Mouse (Mus musculus) heart, postnatal 0 days (tissue): ENCODE results near the gene Pstpip1. TPM values are rescaled to one million over a fixed set of nuclear protein-coding genes. Genes with fewer than 3 reads are reported as not detected.

Experiments
- ATAC-seq: fragments of 200-750 bp; cut with Nextera tagmentation; 2 replicates; pipeline ENCODE4 v1.8.0; 2017; ENCODE audit warnings: low read depth, moderate number of reproducible peaks, moderate library complexity; ENCODE audit not compliant: insufficient read depth
- DNase-seq: peaks from one replicate; pipeline ENCODE4 v3.0.0-alpha.2; 2016; ENCODE audit warnings: low spot score
- H3K27ac ChIP-seq: fragments of 300-500 bp; sonication (generic); 2 replicates; pipeline ENCODE4 v1.5.1; 2014; ENCODE audit warnings: low read depth, mild to moderate bottlenecking
- H3K27me3 ChIP-seq: fragments of 300-500 bp; sonication (generic); 2 replicates; pipeline ENCODE4 v1.6.1; 2014; ENCODE audit warnings: low read length, mixed read lengths; ENCODE audit not compliant: control insufficient read depth, insufficient read depth
- H3K36me3 ChIP-seq: fragments of 300-500 bp; sonication (generic); replicated peaks from 2 replicates; pipeline ENCODE4 v1.6.1; 2014; ENCODE audit warnings: low read length, mixed read lengths; ENCODE audit not compliant: control insufficient read depth, insufficient read depth
- H3K4me1 ChIP-seq: fragments of 300-500 bp; sonication (generic); 2 replicates; pipeline ENCODE4 v1.6.1; 2014; ENCODE audit warnings: antibody characterized with exemption; ENCODE audit not compliant: control insufficient read depth, insufficient read depth
- H3K4me2 ChIP-seq: fragments of 300-500 bp; sonication (generic); 2 replicates; pipeline ENCODE4 v1.6.1; 2014; ENCODE audit warnings: low read depth, mild to moderate bottlenecking, low read length, moderate library complexity
- H3K4me3 ChIP-seq: fragments of 300-500 bp; sonication (generic); 2 replicates; pipeline ENCODE4 v1.5.1; 2014; ENCODE audit warnings: low read depth, low read length
- H3K9ac ChIP-seq: fragments of 300-500 bp; sonication (generic); replicated peaks from 2 replicates; pipeline ENCODE4 v1.6.1; 2014; ENCODE audit warnings: low read depth, low read length, mixed read lengths
- H3K9me3 ChIP-seq: fragments of 300-500 bp; sonication (generic); replicated peaks from 2 replicates; pipeline ENCODE4 v1.6.1; 2016; ENCODE audit warnings: low read length; ENCODE audit not compliant: control insufficient read depth
- CTCF ChIP-seq: IDR thresholded peaks from 2 replicates; pipeline ENCODE4 v1.5.1; 2016; ENCODE audit warnings: antibody characterized with exemption, control low read depth, low read depth
- EP300 ChIP-seq: IDR thresholded peaks from 2 replicates; pipeline ENCODE4 v1.6.1; 2016; ENCODE audit warnings: antibody characterized with exemption, low read depth
- WGBS: fragments of 180-500 bp; shearing (Covaris S2); extraction: QIAGEN DNeasy Blood & Tissue Kit; methylation state at CpG from one replicate; pipeline ENCODE4 v1.1.7; 2014; 5-methylcytosine and 5-hydroxymethylcytosine counted together
- polyA plus RNA-seq: library from polyadenylated mRNA; unstranded; fragments of >200 nt; fragmentation: Nextera tagmentation; extraction: Ambion mirVana; gene quantifications from 2 replicates; pipeline ENCODE4 v1.2.1, GENCODE M21; 2015
- total RNA-seq: library from RNA; depleted of rRNA; stranded (reverse); fragments of >200 nt; gene quantifications from 2 replicates; pipeline ENCODE4 v1.2.3, GENCODE M21; 2014; ENCODE audit warnings: low replicate concordance; rRNA removed

Pstpip1 gene
- total and polyA plus RNA-seq, 2 experiments from 2014 or later, result 1.4 to 2.9 TPM

DNA sequence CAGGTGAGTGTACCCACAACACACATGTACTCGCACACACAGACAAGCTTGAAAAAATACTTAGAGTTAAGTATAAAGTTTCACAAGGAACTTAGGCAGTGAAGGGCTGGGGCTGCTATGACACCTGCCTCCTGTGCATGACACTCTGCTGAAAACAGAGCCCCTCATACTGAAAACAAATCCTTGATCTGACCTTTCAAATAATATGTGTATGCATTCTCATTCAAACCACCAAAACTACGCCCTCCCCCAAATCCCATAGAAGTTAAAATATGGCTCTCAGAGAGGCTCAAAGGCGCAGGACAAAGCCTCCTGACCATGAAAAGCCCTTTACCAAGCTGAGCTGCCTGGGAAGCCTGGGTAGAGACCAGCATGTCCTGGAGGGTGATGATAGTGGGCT lies 85.6 kb downstream of the Pstpip1 start:
- Histone ChIP-seq H3K9ac (no peak overlapping the region), H3K36me3 (no peaks in the 10 kb centered on the region), H3K4me2 (no peak overlapping the region), H3K27me3 (no peaks in the 10 kb centered on the region), H3K4me1 (peaks cover 6% of the 10 kb centered on the region), H3K4me3 (no peak overlapping the region), H3K9me3 (no peaks in the 10 kb centered on the region), H3K27ac (no peak overlapping the region)
- no peak for TF ChIP-seq CTCF
- no peak for TF ChIP-seq EP300
- WGBS, result 84% methylated on average over 3 of the region's 3 CpGs
- ATAC-seq (no peak), DNase-seq (no peak)

DNA sequence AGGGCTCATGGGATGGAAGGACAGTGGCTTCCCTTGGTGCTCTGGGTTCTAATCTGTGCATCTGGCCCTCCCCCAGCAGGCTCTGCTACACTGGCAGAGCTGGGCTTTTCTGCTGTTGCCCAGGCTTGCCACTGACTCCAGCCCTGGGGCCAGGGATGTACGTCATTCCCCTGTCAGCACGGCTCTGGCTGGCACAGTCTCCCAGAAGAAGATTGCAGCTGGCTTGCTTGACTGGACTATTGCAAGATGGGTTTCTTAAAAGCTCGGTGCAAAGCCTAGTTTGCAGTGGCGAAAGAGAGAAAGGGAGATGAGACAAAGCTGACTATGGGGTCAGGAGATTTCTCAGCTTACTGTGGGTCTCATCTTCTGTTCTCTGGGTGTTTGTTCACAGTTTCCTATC lies 87.6 kb downstream of the Pstpip1 start:
- H3K4me3 ChIP-seq, result no peak overlapping the region

More for the DNA sequence above, 87.6 kb downstream of the Pstpip1 start:
- DNase-seq, result no peak
- H3K27ac ChIP-seq, result no peak overlapping the region
- no peak overlapping the region for H3K4me2 ChIP-seq
- no peak for ATAC-seq
- no peaks in the 10 kb centered on the region for H3K36me3 ChIP-seq
- no peaks in the 10 kb centered on the region for H3K9me3 ChIP-seq
- H3K9ac ChIP-seq, result no peak overlapping the region
- H3K27me3 ChIP-seq, result no peaks in the 10 kb centered on the region
- no peak for TF ChIP-seq CTCF
- TF ChIP-seq EP300, result no peak
- peaks cover 11% of the 10 kb centered on the region for H3K4me1 ChIP-seq
- WGBS, result 68% methylated on average over 4 of the region's 4 CpGs

Other genes with a start within 250 kb of the Pstpip1 start
- 6.5 and 8.7 TPM in 2 replicates for gene Scaper, start 151.8 kb upstream of the Pstpip1 start, total RNA-seq
- 8.3 and 8.9 TPM in 2 replicates for gene Scaper, start 151.8 kb upstream of the Pstpip1 start, polyA plus RNA-seq
- gene 4930563M21Rik, start 79.4 kb upstream of the Pstpip1 start, total RNA-seq, result not detected in 2 replicates
- not detected in 2 replicates for gene 4930563M21Rik, start 79.4 kb upstream of the Pstpip1 start, polyA plus RNA-seq
- gene Rcn2, start 48.1 kb upstream of the Pstpip1 start, total RNA-seq, result 37.9 and 42.6 TPM in 2 replicates
- 88.6 and 91.7 TPM in 2 replicates for gene Rcn2, start 48.1 kb upstream of the Pstpip1 start, polyA plus RNA-seq
- 384 and 402 TPM in 2 replicates for gene Tspan3, start 75.5 kb downstream of the Pstpip1 start, total RNA-seq
- 460 and 461 TPM in 2 replicates for gene Tspan3, start 75.5 kb downstream of the Pstpip1 start, polyA plus RNA-seq